Mouse (Mus musculus) lung, adult 18-20 months (tissue): ENCODE results near the gene Gm13119.
"Not testable (repeated sequence)": the region's sequence is repeated elsewhere in the genome, so short reads cannot be mapped to it uniquely, and the experiment has no call there.

Source experiments
- DNase-seq, 2 experiments: peaks; one replicate each; pipeline ENCODE4 v3.0.0; 2022; ENCODE audit warnings: mixed read lengths in 2 of 2

Gene Gm13119

DNA sequence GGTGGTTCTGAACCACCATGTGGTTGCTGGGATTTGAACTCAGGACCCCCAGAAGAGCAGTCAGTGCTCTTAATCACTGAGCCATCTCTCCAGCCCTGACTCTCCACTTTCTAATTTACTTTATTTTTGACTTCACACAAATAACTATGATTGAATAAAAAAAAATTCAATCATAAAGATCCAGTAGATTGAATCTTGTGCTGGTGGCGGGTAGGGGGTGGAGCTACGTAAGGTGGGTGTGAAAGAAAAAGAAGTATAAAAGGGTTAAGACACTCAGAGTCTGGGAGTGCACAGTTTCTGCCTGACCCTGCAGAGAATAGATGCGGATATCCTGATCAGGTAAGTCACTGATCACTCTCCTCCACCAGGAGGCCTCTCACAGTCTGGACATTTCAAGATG, at the start of gene Gm13119:
TSS of gene Gm13119 (plus strand) at position 301 of the 400 bp plus-strand sequence.
- not testable (repeated sequence) for DNase-seq

GRCm38 (mm10) chr4:144312666-144313460, 44.9 kb upstream of the Gm13119 start:
- not testable (repeated sequence) for DNase-seq

DNA sequence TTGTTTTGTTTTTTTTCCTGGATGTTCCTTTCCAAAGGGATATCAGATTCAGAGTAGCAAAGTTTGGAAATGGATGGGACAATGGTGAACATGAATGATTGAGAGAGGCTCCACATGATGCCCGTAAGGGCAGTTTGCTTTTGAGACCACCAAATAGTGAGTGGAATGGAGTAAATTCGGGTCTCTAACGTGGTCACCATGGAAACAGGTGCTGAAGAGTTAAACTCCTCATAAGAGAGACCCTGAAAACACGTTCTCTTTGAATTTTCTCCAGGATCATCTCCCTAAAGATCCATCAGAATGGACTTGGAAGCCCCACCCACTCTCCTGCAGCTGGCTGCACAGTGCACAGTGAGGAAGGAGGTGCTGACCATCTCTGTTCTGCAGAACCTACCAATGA, 27.8 kb upstream of the Gm13119 start, which contains the start of gene Gm13128:
TSS of gene Gm13128 (plus strand) at position 301 of the 400 bp plus-strand sequence.
- not testable (repeated sequence) for DNase-seq

DNA sequence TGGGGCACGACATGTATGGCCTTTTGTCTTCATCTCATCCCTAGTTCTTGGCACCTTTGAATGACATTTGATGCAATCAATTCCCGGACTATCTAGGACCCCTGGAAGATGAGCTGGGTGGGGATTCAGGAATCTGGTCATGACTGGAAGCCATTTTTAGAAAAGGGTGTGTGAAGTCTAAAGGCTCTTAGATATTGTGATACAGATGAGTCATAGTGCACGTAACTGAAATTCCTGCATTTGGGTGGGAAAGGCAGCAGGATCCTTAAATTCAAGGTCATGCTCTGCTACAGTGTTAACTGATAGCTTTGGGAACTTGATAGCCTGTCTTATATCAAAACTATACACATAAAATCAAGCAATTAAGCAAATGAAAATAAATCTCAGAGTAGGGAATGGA, 21.9 kb upstream of the Gm13119 start:
- not testable (repeated sequence) for DNase-seq

DNA sequence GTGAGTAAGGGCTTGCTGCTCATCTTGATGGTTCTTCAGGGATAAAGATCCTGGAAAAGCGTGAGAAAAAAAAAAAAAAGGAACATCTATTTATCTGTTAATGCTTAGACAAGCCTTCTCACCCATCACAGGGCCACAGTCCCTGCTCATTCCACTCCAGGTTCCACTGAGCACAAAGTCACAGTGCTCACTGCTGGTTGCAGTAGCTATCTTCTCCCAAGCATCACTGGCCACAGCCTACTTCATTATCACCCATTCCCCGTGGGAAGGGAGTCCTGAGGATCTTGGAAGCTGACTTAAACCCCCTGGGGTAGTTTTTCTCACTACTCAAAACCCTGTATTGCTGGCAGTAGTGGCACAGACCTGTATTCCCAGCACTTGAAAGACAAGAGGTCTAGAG, 20.2 kb downstream of the Gm13119 start, which contains the start of gene Pramef20:
TSS of gene Pramef20 (minus strand) at position 23 of the 400 bp plus-strand sequence.
- DNase-seq: no peak

DNA sequence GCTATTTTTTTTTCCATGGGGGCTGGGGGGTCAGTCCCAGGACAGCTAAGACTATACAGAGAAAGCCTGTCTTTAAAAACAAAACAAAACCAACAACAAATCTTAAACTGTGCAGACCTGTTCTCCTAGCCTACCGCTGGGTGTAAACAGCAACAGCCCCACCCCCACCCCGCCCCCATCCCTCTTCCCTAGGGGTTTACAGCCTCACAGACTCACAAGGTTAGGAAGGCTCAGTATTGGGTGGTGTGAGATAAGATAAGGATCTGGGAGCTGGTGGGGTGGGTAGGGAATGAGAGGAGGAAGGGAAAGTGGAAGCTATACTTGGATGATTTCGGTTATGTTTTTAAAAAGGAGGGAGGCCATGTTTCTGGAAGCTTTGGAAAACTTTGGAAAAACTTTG, 38.6 kb downstream of the Gm13119 start:
- no peak for DNase-seq

GRCm38 (mm10) chr4:144402712-144403111, 45.0 kb downstream of the Gm13119 start:
- no peak for DNase-seq

DNA sequence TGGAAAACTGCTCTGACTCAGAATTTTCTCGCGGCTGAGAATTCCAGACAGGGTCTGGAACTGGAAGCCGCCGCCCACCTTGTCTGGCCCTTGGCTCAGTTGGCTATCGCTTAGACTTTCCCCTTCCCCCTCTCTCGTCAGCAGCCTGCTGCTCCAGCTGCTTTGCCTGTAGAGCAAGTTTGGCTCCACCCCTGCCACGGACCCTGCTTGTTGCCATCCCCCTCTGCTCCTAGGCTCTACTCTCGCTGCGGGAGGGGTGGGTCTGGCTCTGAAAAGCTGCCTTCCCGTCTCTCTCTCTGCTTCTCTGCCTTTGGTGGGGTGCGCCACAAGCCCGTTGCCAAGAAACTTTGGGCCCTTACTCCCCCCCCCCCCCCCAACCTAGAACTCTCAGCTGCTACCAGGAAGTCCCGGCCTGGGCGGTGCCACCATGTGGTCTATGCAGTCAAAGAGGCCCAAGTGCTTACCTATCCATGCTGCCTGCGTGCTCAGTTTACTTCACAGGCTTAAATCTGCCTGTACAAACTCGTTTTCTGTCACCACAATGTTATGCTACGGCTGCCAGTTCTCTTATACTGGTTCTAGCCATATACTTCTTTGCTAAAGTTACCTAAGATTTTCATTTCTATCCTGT, 46.8 kb downstream of the Gm13119 start:
- DNase-seq: peak; percentile 29 to 50

DNA sequence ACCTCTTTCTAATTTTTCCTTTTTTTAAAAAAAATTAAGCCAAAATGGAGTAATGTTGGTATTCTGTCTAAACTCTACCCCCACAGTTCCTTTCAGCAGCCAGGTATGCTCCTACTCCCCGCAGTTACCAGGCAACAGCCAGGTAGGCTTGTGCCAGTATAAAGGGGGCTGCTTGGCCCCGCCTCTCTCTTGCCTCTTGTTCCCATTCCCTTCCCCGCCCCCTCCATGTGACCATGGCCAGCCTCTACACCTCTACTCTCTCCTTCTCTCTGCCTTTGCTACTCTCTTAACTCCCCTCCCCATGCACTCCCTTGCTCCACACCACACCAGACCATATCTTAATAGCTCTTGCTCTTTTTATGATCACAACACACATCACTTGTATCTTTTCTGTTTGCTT, 48.5 kb downstream of the Gm13119 start:
- no peak for DNase-seq

GRCm38 (mm10) chr4:144408290-144408689, 50.5 kb downstream of the Gm13119 start, which contains the start of gene Pramef12:
Pramef12 (minus strand) TSS chr4:144408464.
- DNase-seq: no peak
